Mouse (Mus musculus) midbrain, embryonic 12.5 days (tissue): Measurements from ENCODE around the gene Tekt1. TPM values are rescaled to one million over a fixed set of nuclear protein-coding genes. Genes with fewer than 3 reads are reported as not detected.

Experiments
- microRNA-seq: library from miRNA; unstranded; fragments of <30 nt; microRNA quantifications from one replicate; pipeline ENCODE4, GENCODE M21; 2017
- polyA plus RNA-seq: library from polyadenylated mRNA; unstranded; fragments of >200 nt; fragmentation: Nextera tagmentation; extraction: Ambion mirVana; gene quantifications from 2 replicates; pipeline ENCODE4 v1.2.1, GENCODE M21; 2016

The Tekt1 gene
- polyA plus RNA-seq, 1 experiment from 2014 or later: 4.6 TPM

Small RNA genes lying within 50 kb of the gene (microRNA-seq; reads per million reads assigned to microRNA genes)
- not detected for gene Mir6338

Other genes starting within 250 kb of the Tekt1 start
- gene Pitpnm3, start 226.7 kb downstream of the Tekt1 start, polyA plus RNA-seq: 1.2 and 1.5 TPM in 2 replicates
- gene Gm43951, start 155.6 kb downstream of the Tekt1 start, polyA plus RNA-seq: 0.85 and 0.97 TPM in 2 replicates
- 29.2 and 30.1 TPM in 2 replicates for gene 4933427D14Rik, start 155.0 kb downstream of the Tekt1 start, polyA plus RNA-seq
- 154 and 162 TPM in 2 replicates for gene Txndc17, start 154.9 kb downstream of the Tekt1 start, polyA plus RNA-seq
- gene Med31, start 146.8 kb downstream of the Tekt1 start, polyA plus RNA-seq: 53.7 and 58.6 TPM in 2 replicates
- 0.29 and 0.33 TPM in 2 replicates for gene Slc13a5, start 95.2 kb downstream of the Tekt1 start, polyA plus RNA-seq
- 1.6 and 2.0 TPM in 2 replicates for gene Xaf1, start 60.8 kb downstream of the Tekt1 start, polyA plus RNA-seq
- not detected in 2 replicates for gene Fbxo39, start 48.0 kb downstream of the Tekt1 start, polyA plus RNA-seq
- gene Smtnl2, start 49.3 kb upstream of the Tekt1 start, polyA plus RNA-seq: 3.5 and 4.0 TPM in 2 replicates
- not detected in 2 replicates for gene Ggt6, start 73.1 kb upstream of the Tekt1 start, polyA plus RNA-seq
- gene Mybbp1a, start 78.9 kb upstream of the Tekt1 start, polyA plus RNA-seq: 136 and 138 TPM in 2 replicates
- 6.8 and 9.4 TPM in 2 replicates for gene Spns2, start 127.5 kb upstream of the Tekt1 start, polyA plus RNA-seq
- gene Spns3, start 188.1 kb upstream of the Tekt1 start, polyA plus RNA-seq: 0.09 and 0.10 TPM in 2 replicates
- gene Ube2g1, start 244.8 kb upstream of the Tekt1 start, polyA plus RNA-seq: 113 and 116 TPM in 2 replicates